Mouse (Mus musculus): ENCODE measurements around the gene Flii.

GRCm38 (mm10) chr11:60726601-60727391 lies at the start of gene Flii:
- TF ChIP-seq CTCF (IDR thresholded peaks at IDR 0.05; ENCODE audit: borderline replicate concordance, extremely low read depth, insufficient read depth, insufficient read length) (peak; percentile 60), POLR2A (IDR thresholded peaks at IDR 0.05; ENCODE audit: borderline replicate concordance, extremely low read depth, insufficient read depth, insufficient read length, poor library complexity, severe bottlenecking) (peak; percentile 66; the same call in 1 of the 2 replicates)

Measured in brain, embryonic 14.5 days (tissue).